Mouse (Mus musculus) c-Kit-positive CD71-positive TER-119-negative erythroid progenitor cells, embryonic 14.5 days (primary cell): ENCODE data around the gene AC124108.1.

Experiments
- DNase-seq: peaks from one replicate; pipeline ENCODE4 v3.0.0-alpha.2; 2013; ENCODE audit warnings: low read depth

The AC124108.1 gene

GRCm38 (mm10) chr1:132246137-132246536 is 54.9 kb downstream of the AC124108.1 start:
- no peak for DNase-seq

- DNase-seq: no peak
Observed at GRCm38 (mm10) chr1:132246641-132247040, 55.4 kb downstream of the AC124108.1 start.

GRCm38 (mm10) chr1:132254467-132254866 is 63.2 kb downstream of the AC124108.1 start:
- no peak for DNase-seq
